Mouse (Mus musculus) embryonic facial prominence, embryonic 13.5 days (tissue): ENCODE measurements at regions not wholly inside any gene's neighbourhood (a gene's known extent, or its start where the extent isn't known, plus 50 kb on each side); places are given as distances from the start of the nearest gene placed in this dataset.
"Not testable (repeated sequence)": the region's sequence is repeated elsewhere in the genome, so short reads cannot be mapped to it uniquely, and the experiment has no call there.

ENCODE experiments used
- ATAC-seq: fragments of 200-750 bp; cut with Nextera tagmentation; 2 replicates; pipeline ENCODE4 v1.8.0; 2017; ENCODE audit warnings: low read depth; ENCODE audit not compliant: insufficient number of reproducible peaks, insufficient read depth, low FRiP score, low TSS enrichment
- H3K27ac ChIP-seq: fragments of 300-500 bp; sonication (generic); 2 replicates; pipeline ENCODE4 v1.5.1; 2015; ENCODE audit warnings: moderate library complexity, mild to moderate bottlenecking, inconsistent platforms
- H3K27me3 ChIP-seq: fragments of 300-500 bp; sonication (generic); 2 replicates; pipeline ENCODE4 v1.6.1; 2015; ENCODE audit warnings: mild to moderate bottlenecking, inconsistent platforms
- H3K36me3 ChIP-seq: fragments of 300-500 bp; sonication (generic); 2 replicates; pipeline ENCODE4 v1.6.1; 2015; ENCODE audit warnings: mild to moderate bottlenecking, inconsistent platforms
- H3K4me1 ChIP-seq: fragments of 300-500 bp; sonication (generic); 2 replicates; pipeline ENCODE4 v1.6.1; 2015; ENCODE audit warnings: inconsistent platforms
- H3K4me2 ChIP-seq: fragments of 300-500 bp; sonication (generic); 2 replicates; pipeline ENCODE4 v1.6.1; 2015; ENCODE audit warnings: moderate library complexity, mild to moderate bottlenecking, inconsistent platforms
- H3K4me3 ChIP-seq: fragments of 300-500 bp; sonication (generic); 2 replicates; pipeline ENCODE4 v1.5.1; 2015; ENCODE audit warnings: mild to moderate bottlenecking, inconsistent platforms
- H3K9ac ChIP-seq: fragments of 300-500 bp; sonication (generic); 2 replicates; pipeline ENCODE4 v1.6.1; 2015; ENCODE audit warnings: mild to moderate bottlenecking, inconsistent platforms
- H3K9me3 ChIP-seq: fragments of 300-500 bp; sonication (generic); 2 replicates; pipeline ENCODE4 v1.6.1; 2016; ENCODE audit warnings: inconsistent platforms
- WGBS: fragments of 180-500 bp; shearing (Covaris S2); methylation state at CpG from one replicate; pipeline ENCODE4 v1.1.7; 2015; ENCODE audit warnings: mixed read lengths; 5-methylcytosine and 5-hydroxymethylcytosine counted together

DNA sequence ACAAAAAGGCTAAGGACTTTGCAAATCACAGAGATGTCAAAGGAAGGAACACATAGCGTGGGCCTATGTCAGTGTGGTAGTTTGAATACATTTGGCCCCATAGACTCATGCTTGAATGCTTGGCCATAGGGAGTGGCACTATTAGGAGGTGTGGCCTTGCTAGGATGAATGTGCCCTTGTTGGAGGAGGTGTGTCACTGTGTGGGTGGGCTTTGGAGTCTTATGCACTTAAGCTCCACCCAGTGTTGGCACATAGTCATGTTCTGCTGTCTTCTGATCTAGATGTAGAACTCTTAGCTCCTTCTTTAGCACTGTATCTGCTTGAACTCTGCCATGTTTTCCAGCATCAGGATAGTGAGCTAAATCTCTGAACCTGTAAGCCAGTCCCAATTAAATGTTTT, 162.4 kb upstream of the Rxfp2 start:
- H3K4me1 ChIP-seq, result peaks cover 4% of the 10 kb centered on the region; the same call in 1 of the 2 replicates
- no peak overlapping the region for H3K4me3 ChIP-seq
- no peaks in the 10 kb centered on the region for H3K9me3 ChIP-seq
- H3K4me2 ChIP-seq, result no peak overlapping the region
- H3K27ac ChIP-seq, result no peak overlapping the region
- ATAC-seq, result no peak
- 90% methylated on average over 1 of the region's 1 CpGs for WGBS
- H3K36me3 ChIP-seq, result no peaks in the 10 kb centered on the region
- no peak overlapping the region for H3K9ac ChIP-seq
- peaks cover 7% of the 10 kb centered on the region for H3K27me3 ChIP-seq

DNA sequence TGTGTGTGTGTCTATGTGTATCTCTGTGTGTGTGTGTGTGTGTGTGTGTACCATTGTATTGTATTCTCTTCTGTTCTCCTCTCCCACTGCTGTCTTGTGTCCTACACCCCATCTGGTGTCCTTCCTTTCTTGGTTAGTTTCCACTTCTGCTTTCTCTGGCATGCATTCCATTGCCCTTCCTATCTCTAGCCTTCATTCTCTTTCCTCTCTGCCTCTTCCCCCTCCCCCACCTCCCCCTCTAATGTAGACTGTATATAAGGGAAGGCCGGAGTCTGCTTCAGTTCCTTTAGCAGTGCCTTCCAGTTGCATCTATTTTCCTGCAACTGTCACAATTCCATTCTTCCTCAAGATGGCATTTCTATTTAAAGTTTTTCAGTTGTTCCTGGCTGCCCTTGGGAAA, 161.5 kb upstream of the Rxfp2 start:
- Histone ChIP-seq H3K4me1 (peaks cover 3% of the 10 kb centered on the region; the same call in 1 of the 2 replicates), H3K36me3 (no peaks in the 10 kb centered on the region), H3K27me3 (peaks cover 7% of the 10 kb centered on the region), H3K4me3 (no peak overlapping the region), H3K9ac (no peak overlapping the region), H3K9me3 (no peaks in the 10 kb centered on the region), H3K4me2 (no peak overlapping the region), H3K27ac (no peak overlapping the region)
- 70% methylated on average over 1 of the region's 1 CpGs for WGBS
- no peak for ATAC-seq

DNA sequence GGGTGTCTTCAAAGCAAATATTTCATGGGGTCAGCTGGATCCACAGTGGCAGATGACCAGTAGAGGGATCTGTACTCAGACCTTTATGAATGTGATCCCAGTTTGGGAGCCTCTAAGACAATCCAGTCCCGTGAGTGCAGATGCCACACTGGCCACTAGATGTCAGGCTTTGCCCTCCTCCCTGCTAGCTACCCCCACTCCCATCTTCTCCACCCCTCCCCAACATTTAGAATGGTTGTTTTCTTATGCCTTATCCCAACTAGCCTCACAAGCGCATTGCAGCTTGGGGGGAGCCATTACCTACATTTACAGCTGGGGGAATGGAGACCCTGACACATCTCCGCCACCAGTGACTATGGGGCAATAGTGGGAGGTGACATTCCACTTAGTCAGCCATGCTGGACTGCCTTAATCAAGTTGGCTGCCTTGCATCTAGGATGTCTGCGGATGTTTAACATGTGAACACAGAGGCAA, 156.9 kb upstream of the Rxfp2 start:
- WGBS, result 34% methylated on average over 4 of the region's 4 CpGs
- H3K4me2 ChIP-seq, result no peak overlapping the region
- no peaks in the 10 kb centered on the region for H3K4me1 ChIP-seq
- H3K27me3 ChIP-seq, result no peaks in the 10 kb centered on the region
- H3K9me3 ChIP-seq, result no peaks in the 10 kb centered on the region
- H3K27ac ChIP-seq, result no peak overlapping the region
- peak; percentile 54; the same call in 1 of the 2 replicates for ATAC-seq
- no peak overlapping the region for H3K4me3 ChIP-seq
- no peak overlapping the region for H3K9ac ChIP-seq
- no peaks in the 10 kb centered on the region for H3K36me3 ChIP-seq

DNA sequence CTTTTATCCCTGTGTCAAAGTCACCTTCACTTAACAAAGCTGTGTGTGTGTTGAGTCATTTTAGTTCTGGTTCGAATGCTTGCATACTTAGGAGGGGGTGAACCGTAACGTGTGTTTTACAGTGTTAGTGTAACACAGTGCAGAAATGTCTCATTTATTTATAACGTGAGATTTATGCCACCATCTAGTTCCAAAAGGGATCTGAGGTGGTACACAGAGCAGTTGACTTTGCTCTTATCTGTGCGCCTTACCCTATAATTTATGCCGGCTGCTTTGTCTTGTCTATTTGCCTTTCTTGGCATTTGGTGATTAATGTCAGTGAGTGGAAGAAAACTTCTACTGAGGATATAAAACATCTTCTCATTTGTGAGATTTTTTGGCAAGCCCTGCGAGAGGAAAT, 150.5 kb upstream of the Rxfp2 start:
- no peaks in the 10 kb centered on the region for H3K36me3 ChIP-seq
- H3K27ac ChIP-seq, result no peak overlapping the region
- no peak overlapping the region for H3K4me2 ChIP-seq
- no peaks in the 10 kb centered on the region for H3K27me3 ChIP-seq
- ATAC-seq, result no peak
- 79% methylated on average over 7 of the region's 7 CpGs for WGBS
- no peaks in the 10 kb centered on the region for H3K4me1 ChIP-seq
- H3K9me3 ChIP-seq, result no peaks in the 10 kb centered on the region
- no peak overlapping the region for H3K9ac ChIP-seq
- H3K4me3 ChIP-seq, result no peak overlapping the region

GRCm38 (mm10) chr5:149869441-149869840, 149.0 kb upstream of the Rxfp2 start:
- H3K9me3 ChIP-seq, result no peaks in the 10 kb centered on the region
- no peak overlapping the region for H3K27ac ChIP-seq
- no peak overlapping the region for H3K9ac ChIP-seq
- 87% methylated on average over 5 of the region's 5 CpGs for WGBS
- no peaks in the 10 kb centered on the region for H3K27me3 ChIP-seq
- H3K4me1 ChIP-seq, result no peaks in the 10 kb centered on the region
- no peak overlapping the region for H3K4me3 ChIP-seq
- no peak for ATAC-seq
- no peak overlapping the region for H3K4me2 ChIP-seq
- no peaks in the 10 kb centered on the region for H3K36me3 ChIP-seq

DNA sequence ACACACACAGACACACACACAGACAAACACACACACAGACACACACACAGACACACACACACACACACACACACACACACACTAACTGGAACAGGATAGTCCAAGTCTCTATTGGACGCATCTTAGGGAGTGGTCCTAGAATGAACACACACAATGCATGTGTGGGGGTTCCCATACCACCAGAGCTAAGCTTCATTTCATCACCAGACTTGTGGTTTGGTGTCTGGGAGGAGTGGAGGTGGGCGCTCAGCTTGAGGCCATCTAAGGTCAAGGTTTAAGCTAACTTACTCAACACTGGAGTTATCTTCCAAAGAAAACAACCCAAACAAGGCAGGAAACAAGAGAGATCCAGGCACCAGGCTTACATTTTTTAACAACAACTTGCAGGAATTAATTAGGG, 147.9 kb upstream of the Rxfp2 start:
- WGBS, result 75% methylated on average over 2 of the region's 2 CpGs
- H3K4me3 ChIP-seq, result no peak overlapping the region
- ATAC-seq, result no peak

DNA sequence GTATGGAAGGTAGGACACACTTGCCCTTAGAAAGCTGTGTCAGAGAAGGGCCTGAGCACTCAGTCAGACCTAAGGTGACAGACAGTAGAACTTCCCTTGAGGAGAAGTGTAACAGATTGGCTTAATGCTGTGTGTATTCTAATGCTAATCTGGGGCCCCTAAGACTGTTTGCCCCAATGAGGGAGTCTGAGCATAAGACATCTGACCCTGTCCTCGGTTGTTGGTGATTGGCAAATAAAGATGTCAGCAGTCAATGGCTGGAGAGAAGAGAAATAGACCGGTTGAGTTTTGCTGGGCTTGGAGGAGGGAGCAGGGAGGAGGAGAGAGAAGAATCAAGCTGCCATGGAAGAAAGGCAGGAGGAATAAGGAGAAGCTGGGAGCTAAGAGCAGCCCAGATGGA, 147.0 kb upstream of the Rxfp2 start:
- Histone ChIP-seq H3K4me1 (no peaks in the 10 kb centered on the region), H3K4me3 (no peak overlapping the region), H3K9me3 (no peaks in the 10 kb centered on the region), H3K27ac (no peak overlapping the region), H3K36me3 (no peaks in the 10 kb centered on the region), H3K27me3 (no peaks in the 10 kb centered on the region), H3K4me2 (no peak overlapping the region), H3K9ac (no peak overlapping the region)
- no peak for ATAC-seq
- 31% methylated on average over 2 of the region's 2 CpGs for WGBS

More for the DNA sequence above, 147.9 kb upstream of the Rxfp2 start:
- Histone ChIP-seq H3K9ac (no peak overlapping the region), H3K4me2 (no peak overlapping the region), H3K4me1 (no peaks in the 10 kb centered on the region), H3K9me3 (no peaks in the 10 kb centered on the region), H3K27ac (no peak overlapping the region), H3K36me3 (no peaks in the 10 kb centered on the region), H3K27me3 (no peaks in the 10 kb centered on the region)

DNA sequence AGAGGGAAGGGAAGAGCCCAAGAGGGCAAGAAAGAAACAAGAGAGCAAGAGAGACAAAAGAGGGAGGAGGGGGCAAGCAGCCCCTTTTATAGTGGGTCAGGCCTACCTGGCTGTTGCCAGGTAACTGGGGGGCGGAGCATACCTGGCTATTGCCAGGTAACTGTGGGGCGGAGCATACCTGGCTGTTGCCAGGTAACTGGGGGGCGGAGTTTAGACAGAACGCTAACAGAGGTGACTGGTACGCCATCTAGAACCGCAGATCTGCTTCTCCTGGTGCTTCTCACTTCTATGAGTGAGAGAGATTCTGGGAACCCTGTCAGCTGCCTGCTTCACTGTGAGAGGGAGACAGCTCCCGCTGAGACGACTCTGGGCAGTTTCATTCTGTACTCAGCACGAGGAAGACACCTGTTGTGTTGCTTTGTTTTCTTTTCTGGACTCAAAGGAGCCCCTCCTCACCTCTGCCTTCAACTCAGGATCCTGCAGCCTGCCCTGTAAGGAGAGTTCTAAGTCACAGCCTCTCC, 144.9 kb upstream of the Rxfp2 start:
- H3K36me3 ChIP-seq, result no peaks in the 10 kb centered on the region
- no peak for ATAC-seq
- H3K27me3 ChIP-seq, result no peaks in the 10 kb centered on the region
- no peak overlapping the region for H3K4me3 ChIP-seq
- H3K27ac ChIP-seq, result no peak overlapping the region
- WGBS, result 33% methylated on average over 9 of the region's 9 CpGs
- no peaks in the 10 kb centered on the region for H3K9me3 ChIP-seq
- H3K4me2 ChIP-seq, result no peak overlapping the region
- no peak overlapping the region for H3K9ac ChIP-seq
- H3K4me1 ChIP-seq, result no peaks in the 10 kb centered on the region

DNA sequence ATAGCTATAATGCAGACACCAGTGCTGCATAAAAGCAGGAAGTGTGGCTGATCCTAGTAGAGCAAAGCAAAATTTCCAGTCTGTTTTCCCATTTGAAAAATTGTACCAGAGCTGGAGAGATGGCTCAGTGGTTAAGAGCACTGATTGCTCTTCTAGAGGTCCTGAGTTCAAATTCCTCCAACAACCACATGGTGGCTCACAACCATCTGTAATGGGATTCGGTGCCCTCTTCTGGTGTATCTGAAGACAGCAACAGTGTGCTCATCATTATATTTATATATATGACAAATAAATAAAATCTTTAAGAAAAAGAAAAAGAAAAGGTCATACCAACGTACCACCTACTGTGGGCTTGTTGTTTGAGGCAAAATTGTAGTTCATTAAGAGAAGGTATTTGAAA, 144.1 kb upstream of the Rxfp2 start:
- H3K9me3 ChIP-seq, result no peaks in the 10 kb centered on the region
- H3K4me1 ChIP-seq, result no peaks in the 10 kb centered on the region
- H3K27me3 ChIP-seq, result no peaks in the 10 kb centered on the region
- H3K4me2 ChIP-seq, result no peak overlapping the region
- H3K4me3 ChIP-seq, result no peak overlapping the region
- 91% methylated on average over 2 of the region's 2 CpGs for WGBS
- H3K9ac ChIP-seq, result no peak overlapping the region
- ATAC-seq, result no peak
- no peaks in the 10 kb centered on the region for H3K36me3 ChIP-seq
- H3K27ac ChIP-seq, result no peak overlapping the region

DNA sequence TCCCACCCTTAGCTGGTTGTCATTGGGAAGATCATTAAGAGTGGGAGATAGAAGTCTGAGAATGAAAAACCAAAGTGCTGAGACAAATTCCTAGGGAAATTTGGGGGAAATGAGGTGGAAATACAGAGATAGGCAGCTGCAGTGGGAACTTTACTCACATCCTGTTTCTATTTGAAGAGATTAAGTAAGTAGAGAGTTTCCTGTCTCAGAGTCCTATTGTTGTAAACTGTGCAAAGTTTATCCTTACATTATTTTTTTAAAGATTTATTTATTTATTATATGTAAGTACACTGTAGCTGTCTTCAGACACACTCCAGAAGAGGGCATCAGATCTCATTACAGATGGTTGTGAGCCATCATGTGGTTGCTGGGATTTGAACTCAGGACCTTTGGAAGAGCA, 126.0 kb upstream of the Rxfp2 start:
- not testable (repeated sequence) for H3K4me3 ChIP-seq, H3K27ac ChIP-seq, H3K9me3 ChIP-seq, H3K4me2 ChIP-seq, H3K4me1 ChIP-seq, H3K9ac ChIP-seq, ATAC-seq, H3K36me3 ChIP-seq, H3K27me3 ChIP-seq

- 54% methylated on average over 3 of the region's 3 CpGs for WGBS
- Histone ChIP-seq H3K4me1 (peaks cover 9% of the 10 kb centered on the region), H3K27me3 (no peaks in the 10 kb centered on the region), H3K9me3 (no peaks in the 10 kb centered on the region), H3K4me3 (no peak overlapping the region), H3K4me2 (no peak overlapping the region), H3K36me3 (no peaks in the 10 kb centered on the region), H3K9ac (no peak overlapping the region), H3K27ac (no peak overlapping the region)
- no peak for ATAC-seq
Observed at GRCm38 (mm10) chr5:149906927-149907326, 111.5 kb upstream of the Rxfp2 start.

DNA sequence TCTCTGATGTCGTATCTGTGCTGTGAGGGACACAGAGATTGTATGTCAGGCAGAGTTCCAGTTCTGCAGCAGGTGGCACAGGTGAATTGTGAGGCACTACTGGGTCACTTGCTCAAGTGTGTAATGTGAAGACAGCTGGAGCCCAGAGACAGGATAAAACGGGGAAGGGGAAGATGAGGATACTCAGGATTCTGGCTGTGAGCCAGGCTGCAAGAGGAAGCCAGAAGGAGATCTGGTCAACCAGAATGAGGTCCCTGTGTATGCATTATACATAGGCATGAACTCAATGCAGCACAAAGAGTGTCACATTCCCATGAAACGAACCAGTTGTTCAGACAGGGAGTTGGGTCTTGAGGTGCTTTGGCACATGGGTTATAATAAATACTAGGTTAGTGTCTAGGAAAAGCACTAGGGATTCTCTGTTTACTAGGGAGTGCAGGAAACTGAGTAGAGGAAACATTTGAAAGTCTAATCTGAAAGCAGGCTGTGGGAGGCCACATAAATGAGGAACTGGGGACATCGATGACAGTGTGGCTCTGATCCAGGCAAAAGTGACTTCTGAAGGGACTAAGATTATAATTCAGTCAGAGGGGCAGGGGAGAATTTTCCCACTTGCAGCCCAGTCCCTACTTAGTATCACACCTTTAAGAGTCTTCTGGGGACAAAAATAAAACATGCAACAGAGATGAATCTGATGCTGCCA, 109.9 kb upstream of the Rxfp2 start:
- no peaks in the 10 kb centered on the region for H3K36me3 ChIP-seq
- 66% methylated on average over 4 of the region's 4 CpGs for WGBS

More for the DNA sequence above, 109.9 kb upstream of the Rxfp2 start:
- H3K27me3 ChIP-seq, result no peaks in the 10 kb centered on the region
- no peak overlapping the region for H3K27ac ChIP-seq
- no peaks in the 10 kb centered on the region for H3K9me3 ChIP-seq
- no peak overlapping the region for H3K9ac ChIP-seq
- no peak overlapping the region for H3K4me2 ChIP-seq
- no peak for ATAC-seq
- no peak overlapping the region for H3K4me3 ChIP-seq
- H3K4me1 ChIP-seq, result peaks cover 9% of the 10 kb centered on the region
